In the genomic region with DNA sequence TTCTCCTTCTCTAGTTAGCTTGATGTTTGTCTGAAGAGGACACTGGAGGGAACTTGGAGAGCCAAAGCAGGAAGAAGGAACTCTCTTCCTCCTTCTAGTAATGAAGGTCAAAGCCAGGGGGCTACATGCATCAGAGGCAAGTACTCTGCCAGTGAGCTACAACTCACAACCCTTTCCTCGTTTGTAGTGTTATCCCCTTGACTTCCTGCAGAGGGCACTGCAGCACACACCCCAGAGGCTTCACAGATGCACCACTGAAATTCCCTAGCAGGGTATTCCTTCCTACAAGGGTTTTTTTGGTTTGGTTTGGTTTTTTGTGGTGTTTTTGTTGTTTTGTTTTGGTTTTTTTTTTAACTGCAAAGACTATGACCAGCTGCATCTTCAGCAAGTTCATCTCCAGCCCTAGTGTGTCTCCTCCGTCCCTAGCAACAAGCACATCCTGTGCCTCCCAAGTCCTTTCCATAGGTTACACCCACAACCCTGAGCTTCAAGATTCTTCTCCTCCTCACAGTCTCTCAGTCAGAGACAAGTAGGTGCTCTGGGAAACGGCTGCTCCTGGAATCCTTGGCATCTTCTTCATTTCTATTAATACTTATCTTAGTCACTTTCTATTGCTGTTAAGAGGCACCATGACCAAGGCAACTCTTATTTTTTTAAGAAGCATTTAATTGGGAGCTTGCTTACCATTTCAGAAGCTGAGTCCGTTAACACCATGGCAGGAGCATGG, we compare ENCODE assay signal across 13 mouse cellular contexts.
A peak's percentile ranks its signal among the peaks of the same experiment; 100 is the strongest.
DNase-seq lines count a peak whose midpoint lies in the region; ATAC-seq and TF ChIP-seq lines count a peak whose summit lies in the region.
"Had no signal": no experiment of that assay in that cellular context is flagged by ENCODE, and none has a peak within 500 bp of the region (broad histone marks: within the 10 kb centered on the region; RNA-seq: fewer than 3 reads in every experiment).

No protein-coding gene starts in this region.

- peak; percentile 91 for ATAC-seq in frontal cortex, adult (ENCODE audit: low TSS enrichment)
- ATAC-seq in lung, postnatal 0 days: no peak
- ATAC-seq in Patski: no peak
- ATAC-seq in forebrain, embryonic 15.5 days (replicated peaks): no peak

- TF ChIP-seq EP300 in lung, postnatal 0 days (IDR thresholded peaks at IDR 0.05): no peak

- H3K9me3 ChIP-seq in lung, postnatal 0 days (ENCODE audit: low read length): no peaks in the 10 kb centered on the region
- H3K9me3 ChIP-seq in forebrain, embryonic 15.5 days: no peaks in the 10 kb centered on the region
- H3K9me3 ChIP-seq: forebrain, embryonic 12.5 days; heart, embryonic 13.5 days had no signal

- no peak overlapping the region for H3K9ac ChIP-seq in lung, postnatal 0 days (replicated peaks; ENCODE audit: low read depth)
- no peak overlapping the region for H3K9ac ChIP-seq in forebrain, embryonic 15.5 days (replicated peaks)
- H3K9ac ChIP-seq: forebrain, embryonic 12.5 days; heart, embryonic 13.5 days had no signal

- H3K27ac ChIP-seq in lung, postnatal 0 days (ENCODE audit: low read length): no peak overlapping the region
- no peak overlapping the region for H3K27ac ChIP-seq in forebrain, embryonic 15.5 days (replicated peaks)
- H3K27ac ChIP-seq: forebrain, embryonic 12.5 days; heart, embryonic 13.5 days had no signal

- WGBS in lung, postnatal 0 days: 70% methylated on average over 4 of the region's 4 CpGs
- 82% methylated on average over 4 of the region's 4 CpGs for WGBS in forebrain, embryonic 15.5 days

- no peaks in the 10 kb centered on the region for H3K36me3 ChIP-seq in lung, postnatal 0 days (ENCODE audit: insufficient read depth, low read length)
- H3K36me3 ChIP-seq in forebrain, embryonic 15.5 days: no peaks in the 10 kb centered on the region
- H3K36me3 ChIP-seq: forebrain, embryonic 12.5 days; heart, embryonic 13.5 days had no signal

- POLR2A ChIA-PET in Patski (lab: Charles Lee): no interaction called here

- CTCF ChIA-PET in Patski (lab: Charles Lee): interaction anchor here (0.7 to 1.5 kb wide), 5 partner anchors 8 to 39 kb away, joined by 3 to 6 read pairs (median 4); no protein-coding TSS in a partner anchor

- intact Hi-C loops in left cerebral cortex, postnatal 10 days (cut with DNase I): no loop called here

- no peak for DNase-seq in frontal cortex, postnatal 10 days (ENCODE audit: low spot score in 2 of 2)
- no peak for DNase-seq in lung, postnatal 0 days (ENCODE audit: low spot score)
- DNase-seq in lung, postnatal 25 days (ENCODE audit: low spot score): no peak
- no peak for DNase-seq in Patski (ENCODE audit: low read depth, low spot score)
- DNase-seq in naive thymus-derived CD4-positive, alpha-beta T cell, adult 2 months (ENCODE audit: low read depth): peak; percentile 1
- DNase-seq in left cerebral cortex, postnatal 10 days (ENCODE audit: extremely low spot score in 1 of 2, low spot score in 2 of 2): no peak
- DNase-seq: cerebellum, adult 18-20 months; left cerebral cortex, postnatal 4 days had no signal

- peak; percentile 59 for TF ChIP-seq CTCF in lung, postnatal 0 days (IDR thresholded peaks at IDR 0.05)
- TF ChIP-seq CTCF in Patski (IDR thresholded peaks at IDR 0.05): peak; percentile 80

- H3K27me3 ChIP-seq in lung, postnatal 0 days (replicated peaks; ENCODE audit: insufficient read depth, low read length): no peaks in the 10 kb centered on the region
- peaks cover 17% of the 10 kb centered on the region for H3K27me3 ChIP-seq in Patski
- no peaks in the 10 kb centered on the region for H3K27me3 ChIP-seq in forebrain, embryonic 15.5 days
- H3K27me3 ChIP-seq: forebrain, embryonic 12.5 days; heart, embryonic 13.5 days had no signal

- H3K4me1 ChIP-seq in lung, postnatal 0 days (ENCODE audit: insufficient read depth, low read depth, low read length): no peaks in the 10 kb centered on the region
- H3K4me1 ChIP-seq in forebrain, embryonic 15.5 days: no peaks in the 10 kb centered on the region
- H3K4me1 ChIP-seq: forebrain, embryonic 12.5 days; heart, embryonic 13.5 days had no signal

- H3K4me3 ChIP-seq in lung, postnatal 0 days (ENCODE audit: low read depth, low read length): no peak overlapping the region
- H3K4me3 ChIP-seq in forebrain, embryonic 15.5 days: no peak overlapping the region
- H3K4me3 ChIP-seq: forebrain, embryonic 12.5 days; heart, embryonic 13.5 days had no signal

- in situ Hi-C loops in Patski (cut with MboI; ENCODE audit: low pct_unique_long_range_greater_than_20kb): no loop called here

- no peak overlapping the region for H3K4me2 ChIP-seq in lung, postnatal 0 days (replicated peaks; ENCODE audit: low read depth, low read length)
- H3K4me2 ChIP-seq in forebrain, embryonic 15.5 days (replicated peaks): no peak overlapping the region
- H3K4me2 ChIP-seq: forebrain, embryonic 12.5 days; heart, embryonic 13.5 days; midbrain, embryonic 11.5 days had no signal
